Mouse (Mus musculus): ENCODE data around the gene Swap70.

GRCm38 (mm10) chr7:110239590-110239989 lies 18.1 kb downstream of the Swap70 start:
- TF ChIP-seq CTCF (IDR thresholded peaks at IDR 0.05; ENCODE audit: low read depth) (no peak), EP300 (IDR thresholded peaks at IDR 0.05; ENCODE audit: low read depth) (no peak)

Data from liver, embryonic 14.5 days (tissue).